Mouse (Mus musculus): Measurements from ENCODE around the gene F2. TPM values are rescaled to one million over a fixed set of nuclear protein-coding genes. Genes with fewer than 3 reads are reported as not detected.

The F2 gene
- polyA plus RNA-seq, 1 experiment, result 2.7 TPM

GRCm38 (mm10) chr2:91651458-91652258 lies 15.4 kb upstream of the F2 start:
- Histone ChIP-seq H3K27ac (ENCODE audit: control insufficient read depth, insufficient read depth, low read depth, low read length, poor library complexity) (no peak overlapping the region), H3K4me1 (ENCODE audit: control insufficient read depth, insufficient read depth, low read length) (no peaks in the 10 kb centered on the region; the same call in 1 of the 2 replicates), H3K4me3 (replicated peaks; ENCODE audit: control insufficient read depth, low read depth, low read length) (no peak overlapping the region)
- TF ChIP-seq CTCF (IDR thresholded peaks at IDR 0.05; ENCODE audit: control insufficient read depth, insufficient read depth, low read length) (no peak), POLR2A (IDR thresholded peaks at IDR 0.05; ENCODE audit: borderline replicate concordance, control insufficient read depth, low read depth, low read length) (no peak)
- 86% methylated on average over 14 of the region's 14 CpGs for WGBS

GRCm38 (mm10) chr2:91650360-91650995 lies 14.3 kb upstream of the F2 start:
- Histone ChIP-seq H3K4me1 (ENCODE audit: control insufficient read depth, insufficient read depth, low read length) (no peaks in the 10 kb centered on the region; the same call in 1 of the 2 replicates), H3K4me3 (replicated peaks; ENCODE audit: control insufficient read depth, low read depth, low read length) (peak overlapping the region; percentile 86), H3K27ac (ENCODE audit: control insufficient read depth, insufficient read depth, low read depth, low read length, poor library complexity) (peak overlapping the region; percentile 80)
- WGBS, result 3% methylated on average over 16 of the region's 16 CpGs
- TF ChIP-seq CTCF (IDR thresholded peaks at IDR 0.05; ENCODE audit: control insufficient read depth, insufficient read depth, low read length), result no peak
- no peak for TF ChIP-seq POLR2A (IDR thresholded peaks at IDR 0.05; ENCODE audit: borderline replicate concordance, control insufficient read depth, low read depth, low read length)

- Histone ChIP-seq H3K4me1 (ENCODE audit: control insufficient read depth, insufficient read depth, low read length) (no peaks in the 10 kb centered on the region; the same call in 1 of the 2 replicates), H3K27ac (ENCODE audit: control insufficient read depth, insufficient read depth, low read depth, low read length, poor library complexity) (peak within 1 kb of the TSS; percentile 80), H3K4me3 (replicated peaks; ENCODE audit: control insufficient read depth, low read depth, low read length) (peak within 1 kb of the TSS; percentile 86)
- TF ChIP-seq CTCF (IDR thresholded peaks at IDR 0.05; ENCODE audit: control insufficient read depth, insufficient read depth, low read length) (no peak), POLR2A (IDR thresholded peaks at IDR 0.05; ENCODE audit: borderline replicate concordance, control insufficient read depth, low read depth, low read length) (peak; percentile 70; the same call in 1 of the 2 replicates)
- under 1% methylated on average over 44 of the region's 44 CpGs for WGBS
Observed at GRCm38 (mm10) chr2:91649553-91650359, 13.5 kb upstream of the F2 start, which contains the start of the genes Zfp408 and Arhgap1. TSS of gene Zfp408 (minus strand) at chr2:91649791. TSS of gene Arhgap1 (plus strand) at chr2:91649860.

- 2% methylated on average over 15 of the region's 15 CpGs for whole genome bisulfite sequencing
- Histone ChIP-seq H3K4me1 (ENCODE audit: control insufficient read depth, insufficient read depth, low read length) (no peaks in the 10 kb centered on the region; the same call in 1 of the 2 replicates), H3K4me3 (replicated peaks; ENCODE audit: control insufficient read depth, low read depth, low read length) (peak overlapping the region; percentile 86), H3K27ac (ENCODE audit: control insufficient read depth, insufficient read depth, low read depth, low read length, poor library complexity) (peak overlapping the region; percentile 49)
- TF ChIP-seq CTCF (IDR thresholded peaks at IDR 0.05; ENCODE audit: control insufficient read depth, insufficient read depth, low read length) (no peak), POLR2A (IDR thresholded peaks at IDR 0.05; ENCODE audit: borderline replicate concordance, control insufficient read depth, low read depth, low read length) (no peak)
Observed at GRCm38 (mm10) chr2:91649152-91649551, 12.9 kb upstream of the F2 start.

- Histone ChIP-seq H3K4me3 (replicated peaks; ENCODE audit: control insufficient read depth, low read depth, low read length) (no peak overlapping the region), H3K27ac (ENCODE audit: control insufficient read depth, insufficient read depth, low read depth, low read length, poor library complexity) (no peak overlapping the region), H3K4me1 (ENCODE audit: control insufficient read depth, insufficient read depth, low read length) (peaks cover 4% of the 10 kb centered on the region; the same call in 1 of the 2 replicates)
- TF ChIP-seq CTCF (IDR thresholded peaks at IDR 0.05; ENCODE audit: control insufficient read depth, insufficient read depth, low read length) (peak; percentile 72), POLR2A (IDR thresholded peaks at IDR 0.05; ENCODE audit: borderline replicate concordance, control insufficient read depth, low read depth, low read length) (no peak)
- WGBS, result 50% methylated on average over 1 of the region's 1 CpGs
Observed at GRCm38 (mm10) chr2:91646733-91647132, 10.5 kb upstream of the F2 start.

- H3K4me1 ChIP-seq (ENCODE audit: control insufficient read depth, insufficient read depth, low read length), result peaks cover 4% of the 10 kb centered on the region; the same call in 1 of the 2 replicates
- H3K27ac ChIP-seq (ENCODE audit: control insufficient read depth, insufficient read depth, low read depth, low read length, poor library complexity), result peak overlapping the region; percentile 66
- H3K4me3 ChIP-seq (replicated peaks; ENCODE audit: control insufficient read depth, low read depth, low read length), result no peak overlapping the region
- WGBS, result 45% methylated on average over 11 of the region's 11 CpGs
- no peak for TF ChIP-seq POLR2A (IDR thresholded peaks at IDR 0.05; ENCODE audit: borderline replicate concordance, control insufficient read depth, low read depth, low read length)
- TF ChIP-seq CTCF (IDR thresholded peaks at IDR 0.05; ENCODE audit: control insufficient read depth, insufficient read depth, low read length), result no peak
Observed at GRCm38 (mm10) chr2:91645811-91646210, 9.6 kb upstream of the F2 start.

- H3K4me3 ChIP-seq (replicated peaks; ENCODE audit: control insufficient read depth, low read depth, low read length), result no peak overlapping the region
- no peak for TF ChIP-seq POLR2A (IDR thresholded peaks at IDR 0.05; ENCODE audit: borderline replicate concordance, control insufficient read depth, low read depth, low read length)
- no peak for TF ChIP-seq CTCF (IDR thresholded peaks at IDR 0.05; ENCODE audit: control insufficient read depth, insufficient read depth, low read length)
- WGBS, result 90% methylated on average over 15 of the region's 15 CpGs
- peak overlapping the region; percentile 66 for H3K27ac ChIP-seq (ENCODE audit: control insufficient read depth, insufficient read depth, low read depth, low read length, poor library complexity)
- peaks cover 4% of the 10 kb centered on the region; the same call in 1 of the 2 replicates for H3K4me1 ChIP-seq (ENCODE audit: control insufficient read depth, insufficient read depth, low read length)
Observed at GRCm38 (mm10) chr2:91645354-91645753, 9.1 kb upstream of the F2 start.
